Mouse (Mus musculus): ENCODE measurements around the gene Phyhipl. TPM values are rescaled to one million over a fixed set of nuclear protein-coding genes. Genes with fewer than 3 reads are reported as not detected.

Phyhipl gene
- total and polyA plus RNA-seq, 3 experiments, result 0.18 TPM; not detected in 2

- intact Hi-C loops (cut with DNase I), result no loop called here
- Histone ChIP-seq H3K27me3 (ENCODE audit: control insufficient read depth, insufficient read depth, low read length) (no peaks in the 10 kb centered on the region), H3K36me3 (ENCODE audit: control insufficient read depth, insufficient read depth, low read length) (no peaks in the 10 kb centered on the region), H3K9ac (ENCODE audit: low read depth, low read length) (no peak overlapping the region), H3K79me2 (replicated peaks; ENCODE audit: control insufficient read depth, insufficient read depth, low read length) (no peaks in the 10 kb centered on the region), H3K4me1 (ENCODE audit: control insufficient read depth, insufficient read depth, low read length) (no peaks in the 10 kb centered on the region; the same call in 1 of the 2 replicates), H3K4me3 (no peak overlapping the region), H3K27ac (no peak overlapping the region)
- 53% methylated on average over 8 of the region's 8 CpGs for WGBS
- DNase-seq, result no peak
- TF ChIP-seq POLR2A (IDR thresholded peaks at IDR 0.05; ENCODE audit: insufficient read depth, low read depth, low read length) (no peak), CTCF (IDR thresholded peaks at IDR 0.05) (no peak), EP300 (IDR thresholded peaks at IDR 0.05; ENCODE audit: insufficient read depth, low read depth, low read length) (no peak)
Observed at GRCm38 (mm10) chr10:70688881-70689280, 33.1 kb upstream of the Phyhipl start.

GRCm38 (mm10) chr10:70686941-70687703, 31.4 kb upstream of the Phyhipl start:
- H3K9ac ChIP-seq (ENCODE audit: low read depth, low read length), result no peak overlapping the region
- no peak overlapping the region for H3K4me3 ChIP-seq
- intact Hi-C loops (cut with DNase I), result no loop called here
- no peak for DNase-seq
- no peaks in the 10 kb centered on the region for H3K36me3 ChIP-seq (ENCODE audit: control insufficient read depth, insufficient read depth, low read length)
- TF ChIP-seq CTCF (IDR thresholded peaks at IDR 0.05) (no peak), EP300 (IDR thresholded peaks at IDR 0.05; ENCODE audit: insufficient read depth, low read depth, low read length) (no peak)
- no peak overlapping the region for H3K27ac ChIP-seq
- no peaks in the 10 kb centered on the region; the same call in 1 of the 2 replicates for H3K4me1 ChIP-seq (ENCODE audit: control insufficient read depth, insufficient read depth, low read length)
- WGBS, result 82% methylated on average over 11 of the region's 11 CpGs
- no peaks in the 10 kb centered on the region for H3K27me3 ChIP-seq (ENCODE audit: control insufficient read depth, insufficient read depth, low read length)
- no peaks in the 10 kb centered on the region for H3K79me2 ChIP-seq (replicated peaks; ENCODE audit: control insufficient read depth, insufficient read depth, low read length)

GRCm38 (mm10) chr10:70686505-70686904, 30.7 kb upstream of the Phyhipl start:
- no peak overlapping the region for H3K9ac ChIP-seq (ENCODE audit: low read depth, low read length)
- H3K27ac ChIP-seq, result no peak overlapping the region
- H3K79me2 ChIP-seq (replicated peaks; ENCODE audit: control insufficient read depth, insufficient read depth, low read length), result no peaks in the 10 kb centered on the region
- H3K4me1 ChIP-seq (ENCODE audit: control insufficient read depth, insufficient read depth, low read length), result no peaks in the 10 kb centered on the region; the same call in 1 of the 2 replicates
- DNase-seq, result no peak
- intact Hi-C loops (cut with DNase I), result no loop called here
- TF ChIP-seq EP300 (IDR thresholded peaks at IDR 0.05; ENCODE audit: insufficient read depth, low read depth, low read length) (no peak), CTCF (IDR thresholded peaks at IDR 0.05) (no peak)
- WGBS, result 49% methylated on average over 3 of the region's 3 CpGs
- no peaks in the 10 kb centered on the region for H3K36me3 ChIP-seq (ENCODE audit: control insufficient read depth, insufficient read depth, low read length)
- H3K4me3 ChIP-seq, result no peak overlapping the region
- no peaks in the 10 kb centered on the region for H3K27me3 ChIP-seq (ENCODE audit: control insufficient read depth, insufficient read depth, low read length)

- intact Hi-C loops (cut with DNase I), result no loop called here
- H3K9ac ChIP-seq (ENCODE audit: low read depth, low read length), result no peak overlapping the region
- TF ChIP-seq POLR2A (IDR thresholded peaks at IDR 0.05; ENCODE audit: insufficient read depth, low read depth, low read length), result no peak
- no peak for TF ChIP-seq CTCF (IDR thresholded peaks at IDR 0.05)
- TF ChIP-seq EP300 (IDR thresholded peaks at IDR 0.05; ENCODE audit: insufficient read depth, low read depth, low read length), result no peak
- H3K4me1 ChIP-seq (ENCODE audit: control insufficient read depth, insufficient read depth, low read length), result no peaks in the 10 kb centered on the region
- H3K27me3 ChIP-seq (ENCODE audit: control insufficient read depth, insufficient read depth, low read length), result no peaks in the 10 kb centered on the region
- H3K4me3 ChIP-seq, result no peak overlapping the region
- H3K27ac ChIP-seq, result no peak overlapping the region
- no peaks in the 10 kb centered on the region for H3K36me3 ChIP-seq (ENCODE audit: control insufficient read depth, insufficient read depth, low read length)
- 86% methylated on average over 4 of the region's 4 CpGs for WGBS
- DNase-seq, result no peak
- no peaks in the 10 kb centered on the region for H3K79me2 ChIP-seq (replicated peaks; ENCODE audit: control insufficient read depth, insufficient read depth, low read length)
Observed at GRCm38 (mm10) chr10:70683508-70683907, 27.7 kb upstream of the Phyhipl start.

GRCm38 (mm10) chr10:70677946-70678345, 22.2 kb upstream of the Phyhipl start:
- no peaks in the 10 kb centered on the region for H3K4me1 ChIP-seq (ENCODE audit: control insufficient read depth, insufficient read depth, low read length)
- no peak overlapping the region for H3K27ac ChIP-seq
- H3K36me3 ChIP-seq (ENCODE audit: control insufficient read depth, insufficient read depth, low read length), result no peaks in the 10 kb centered on the region
- intact Hi-C loops (cut with DNase I), result no loop called here
- no peaks in the 10 kb centered on the region for H3K79me2 ChIP-seq (replicated peaks; ENCODE audit: control insufficient read depth, insufficient read depth, low read length)
- WGBS, result 82% methylated on average over 1 of the region's 1 CpGs
- TF ChIP-seq EP300 (IDR thresholded peaks at IDR 0.05; ENCODE audit: insufficient read depth, low read depth, low read length) (no peak), CTCF (IDR thresholded peaks at IDR 0.05) (no peak), POLR2A (IDR thresholded peaks at IDR 0.05; ENCODE audit: insufficient read depth, low read depth, low read length) (no peak)
- no peak for DNase-seq
- no peak overlapping the region for H3K4me3 ChIP-seq
- no peaks in the 10 kb centered on the region for H3K27me3 ChIP-seq (ENCODE audit: control insufficient read depth, insufficient read depth, low read length)
- no peak overlapping the region for H3K9ac ChIP-seq (ENCODE audit: low read depth, low read length)

GRCm38 (mm10) chr10:70656272-70656671, 507 bp upstream of the Phyhipl start:
- WGBS, result 48% methylated on average over 6 of the region's 6 CpGs
- Histone ChIP-seq H3K4me3 (no peak overlapping the region), H3K27me3 (ENCODE audit: control insufficient read depth, insufficient read depth, low read length) (no peaks in the 10 kb centered on the region), H3K9ac (ENCODE audit: low read depth, low read length) (no peak overlapping the region), H3K4me1 (ENCODE audit: control insufficient read depth, insufficient read depth, low read length) (no peaks in the 10 kb centered on the region), H3K36me3 (ENCODE audit: control insufficient read depth, insufficient read depth, low read length) (no peaks in the 10 kb centered on the region), H3K79me2 (replicated peaks; ENCODE audit: control insufficient read depth, insufficient read depth, low read length) (no peaks in the 10 kb centered on the region), H3K27ac (no peak overlapping the region)
- intact Hi-C loops (cut with DNase I), result no loop called here
- no peak for DNase-seq
- TF ChIP-seq EP300 (IDR thresholded peaks at IDR 0.05; ENCODE audit: insufficient read depth, low read depth, low read length), result no peak
- TF ChIP-seq POLR2A (IDR thresholded peaks at IDR 0.05; ENCODE audit: insufficient read depth, low read depth, low read length), result no peak
- TF ChIP-seq CTCF (IDR thresholded peaks at IDR 0.05), result no peak
